Mouse (Mus musculus) CH12.LX (cell line): ENCODE data around the gene Chid1.

Experiments
- CHD2 ChIP-seq: IDR thresholded peaks from 2 replicates; pipeline ENCODE4 v1.6.1; 2011; ENCODE audit warnings: low read length, improper control_type of control experiment
- CTCF ChIP-seq, 2 experiments: IDR thresholded peaks in 1 of 2; conservative IDR thresholded peaks in 1 of 2; 2 replicates each; pipeline ENCODE4 v1.5.1; 2011 to 2012; ENCODE audit warnings: low read depth in 2 of 2, low read length in 2 of 2, improper control_type of control experiment in 1 of 2, inconsistent platforms in 1 of 2, mild to moderate bottlenecking in 1 of 2, moderate library complexity in 1 of 2
- POLR2A ChIP-seq: IDR thresholded peaks from 2 replicates; pipeline ENCODE4 v1.6.1; 2011; ENCODE audit warnings: low read depth, mild to moderate bottlenecking, improper control_type of control experiment, low read length
- ZKSCAN1 ChIP-seq: IDR thresholded peaks from 2 replicates; pipeline ENCODE4 v1.6.1; 2012; ENCODE audit warnings: low read depth, inconsistent platforms, low read length, improper control_type of control experiment, borderline replicate concordance
- ZNF384 ChIP-seq: IDR thresholded peaks from 2 replicates; pipeline ENCODE4 v1.6.1; 2012; ENCODE audit warnings: low read depth, low read length, improper control_type of control experiment, inconsistent platforms

- TF ChIP-seq CTCF (conservative IDR thresholded peaks at IDR 0.05 in 1 of 2, IDR thresholded peaks at IDR 0.05 in 1 of 2; ENCODE audit: low read depth in 2 of 2, low read length in 2 of 2) (no peak), ZNF384 (no peak), ZKSCAN1 (no peak), CHD2 (no peak), POLR2A (no peak)
Observed at GRCm38 (mm10) chr7:141472226-141472625, 67.4 kb downstream of the Chid1 start.
